Mouse (Mus musculus): ENCODE measurements around the gene Mapk10.

GRCm38 (mm10) chr5:103050319-103050916, 160.7 kb downstream of the Mapk10 start:
- TF ChIP-seq CTCF (IDR thresholded peaks at IDR 0.05; ENCODE audit: low read depth): no peak
- no peak for TF ChIP-seq EP300 (optimal IDR thresholded peaks at IDR 0.05)

Measured in stomach, postnatal 0 days (tissue).